Mouse (Mus musculus): ENCODE measurements around the gene Slc8a2.

DNA sequence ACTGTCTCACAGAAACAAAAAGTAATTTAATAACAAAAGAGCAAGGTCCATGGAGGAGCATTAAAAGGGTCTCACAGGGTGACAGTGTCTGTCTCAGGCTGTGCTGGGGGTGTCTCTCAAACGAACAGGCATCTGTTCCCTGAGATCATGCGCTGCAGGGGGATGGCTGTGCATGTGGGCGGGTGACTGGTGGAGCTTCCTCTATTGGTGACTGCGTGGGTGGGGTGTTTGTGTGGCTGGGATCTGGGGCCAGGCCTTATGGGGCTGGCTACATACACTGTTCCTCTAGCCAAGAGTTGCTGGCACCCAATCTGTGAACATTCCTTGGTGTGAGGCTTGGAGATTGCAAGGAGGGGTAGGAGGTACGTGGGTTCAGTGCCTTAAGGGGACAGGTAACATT is 19.6 kb downstream of the Slc8a2 start:
- no peak for TF ChIP-seq POLR2A (IDR thresholded peaks at IDR 0.05; ENCODE audit: insufficient read length, low read depth)
- TF ChIP-seq E2F4 (IDR thresholded peaks at IDR 0.05; ENCODE audit: insufficient read depth) = no peak
- no peak for TF ChIP-seq REST (IDR thresholded peaks at IDR 0.05; ENCODE audit: insufficient read depth, insufficient read length)
- TF ChIP-seq MYOG (IDR thresholded peaks at IDR 0.05; ENCODE audit: control insufficient read depth in 1 of 3, insufficient read depth in 1 of 3, insufficient read length in 2 of 3, low read depth in 2 of 3) = no peak
- no peak for TF ChIP-seq TCF12 (IDR thresholded peaks at IDR 0.05; ENCODE audit: insufficient read depth, poor library complexity, severe bottlenecking)

Data from myocyte (in vitro differentiated cells).